Mouse (Mus musculus): ENCODE data around the gene Rad51b. TPM values are rescaled to one million over a fixed set of nuclear protein-coding genes. Genes with fewer than 3 reads are reported as not detected.

Gene Rad51b
- polyA plus RNA-seq, 1 experiment from 2014 or later, result 6.6 TPM

DNA sequence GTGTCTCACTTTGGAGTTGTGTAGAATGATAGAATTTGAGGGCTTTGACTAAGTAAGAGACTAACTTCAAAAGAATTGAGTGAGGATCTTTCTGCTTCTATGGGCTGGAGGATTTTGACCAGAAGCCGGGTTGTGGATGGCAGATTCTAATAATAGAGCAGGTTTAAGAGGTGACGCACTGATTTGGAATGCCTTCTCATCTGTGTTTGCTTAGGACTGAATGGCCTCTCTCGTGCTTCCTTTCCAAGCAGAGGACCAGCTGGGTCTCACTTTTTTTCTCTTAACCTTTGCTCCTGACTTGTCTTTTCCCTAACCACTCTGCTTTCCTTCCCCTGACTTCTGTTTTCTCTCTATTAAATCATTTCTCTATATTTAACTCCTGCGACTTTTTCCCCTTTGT lies 301.4 kb downstream of the Rad51b start:
- H3K4me3 ChIP-seq, result no peak overlapping the region
- H3K27me3 ChIP-seq (ENCODE audit: insufficient read depth, poor library complexity, severe bottlenecking), result no peaks in the 10 kb centered on the region
- WGBS, result 62% methylated on average over 4 of the region's 4 CpGs
- no peaks in the 10 kb centered on the region for H3K36me3 ChIP-seq
- H3K27ac ChIP-seq, result no peak overlapping the region
- peaks cover 18% of the 10 kb centered on the region for H3K4me1 ChIP-seq (replicated peaks)
- no peaks in the 10 kb centered on the region for H3K9me3 ChIP-seq
- DNase-seq (ENCODE audit: low spot score), result no peak

DNA sequence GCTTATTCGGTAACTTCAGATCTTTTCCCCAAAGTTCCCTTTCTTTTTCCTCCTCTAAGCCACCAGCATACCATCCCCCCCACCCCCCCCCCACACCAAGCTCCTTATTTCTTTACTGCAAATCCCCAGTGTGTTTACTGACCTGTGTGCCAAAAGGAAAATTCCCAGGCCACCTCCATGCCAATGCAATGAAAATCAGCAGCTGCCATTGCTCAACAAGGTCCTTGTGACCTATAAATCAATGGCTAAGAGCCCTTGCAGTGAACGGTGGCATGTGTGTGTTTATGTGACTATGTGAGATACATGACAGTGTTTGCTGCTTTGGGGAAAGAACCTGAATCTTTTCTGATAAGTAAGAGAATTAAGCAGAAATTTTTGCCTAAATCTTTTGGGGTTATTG lies 301.8 kb downstream of the Rad51b start:
- DNase-seq (ENCODE audit: low spot score), result no peak
- no peaks in the 10 kb centered on the region for H3K36me3 ChIP-seq
- no peak overlapping the region for H3K27ac ChIP-seq
- H3K4me3 ChIP-seq, result no peak overlapping the region
- WGBS, result 78% methylated on average over 2 of the region's 2 CpGs
- no peaks in the 10 kb centered on the region for H3K9me3 ChIP-seq
- H3K27me3 ChIP-seq (ENCODE audit: insufficient read depth, poor library complexity, severe bottlenecking), result no peaks in the 10 kb centered on the region
- peaks cover 18% of the 10 kb centered on the region for H3K4me1 ChIP-seq (replicated peaks)

DNA sequence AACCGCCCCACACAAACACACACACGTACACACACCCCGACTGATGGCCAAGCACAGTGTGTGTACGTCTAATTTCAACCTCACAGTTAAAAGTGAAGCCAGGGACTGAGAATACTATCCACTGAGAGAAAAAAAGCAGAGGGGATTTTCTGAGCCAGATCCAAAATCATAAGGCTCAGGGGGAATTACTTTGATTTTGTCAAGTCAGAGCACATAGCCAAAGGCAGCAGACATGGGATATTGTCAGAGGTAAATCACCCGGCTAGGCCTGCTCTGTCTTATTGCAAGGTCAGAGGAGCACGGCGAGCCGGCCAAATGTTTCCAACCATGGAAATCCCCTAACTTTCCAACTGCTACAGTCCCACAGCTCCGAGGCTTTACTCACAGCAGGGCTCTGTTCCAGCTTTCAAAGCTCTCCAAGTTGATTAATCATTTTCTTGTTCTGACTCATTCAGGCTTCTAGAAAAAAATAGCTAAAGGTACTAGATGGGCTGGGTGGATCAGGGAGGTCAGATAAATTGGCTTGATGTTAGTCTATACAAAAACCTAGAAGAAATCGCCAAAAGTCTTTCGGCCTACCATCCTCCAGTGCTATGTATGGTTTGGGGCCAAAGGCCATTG lies 303.2 kb downstream of the Rad51b start:
- Histone ChIP-seq H3K4me1 (replicated peaks) (peaks cover 18% of the 10 kb centered on the region), H3K27ac (no peak overlapping the region), H3K27me3 (ENCODE audit: insufficient read depth, poor library complexity, severe bottlenecking) (peaks cover 5% of the 10 kb centered on the region), H3K4me3 (no peak overlapping the region), H3K36me3 (no peaks in the 10 kb centered on the region), H3K9me3 (no peaks in the 10 kb centered on the region)
- DNase-seq (ENCODE audit: low spot score), result no peak
- WGBS, result 48% methylated on average over 11 of the region's 11 CpGs

DNA sequence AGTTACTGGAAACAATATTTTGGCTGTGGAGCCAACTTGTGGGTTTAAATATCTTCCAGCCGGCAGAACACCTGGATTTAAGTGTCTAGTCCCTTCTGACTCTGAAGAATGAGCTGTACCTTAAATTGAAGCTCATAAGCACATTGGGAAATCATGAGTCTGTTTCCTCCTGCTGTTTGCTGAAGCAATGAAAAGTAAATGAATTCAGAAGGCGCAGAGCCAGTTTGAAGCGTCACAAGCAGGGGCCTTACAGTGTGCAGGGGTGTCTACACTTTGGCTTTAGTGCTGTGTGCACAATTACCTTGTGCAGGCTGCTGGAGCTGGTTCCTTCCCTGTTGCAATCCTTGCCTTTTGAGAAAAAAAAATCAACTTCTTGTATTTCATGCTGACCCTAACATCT lies 305.6 kb downstream of the Rad51b start:
- DNase-seq (ENCODE audit: low spot score), result no peak
- no peak overlapping the region for H3K4me3 ChIP-seq
- no peaks in the 10 kb centered on the region for H3K9me3 ChIP-seq
- H3K36me3 ChIP-seq, result no peaks in the 10 kb centered on the region
- H3K27ac ChIP-seq, result no peak overlapping the region
- 86% methylated on average over 3 of the region's 3 CpGs for WGBS
- H3K4me1 ChIP-seq (replicated peaks), result peaks cover 18% of the 10 kb centered on the region
- peaks cover 14% of the 10 kb centered on the region for H3K27me3 ChIP-seq (ENCODE audit: insufficient read depth, poor library complexity, severe bottlenecking)

DNA sequence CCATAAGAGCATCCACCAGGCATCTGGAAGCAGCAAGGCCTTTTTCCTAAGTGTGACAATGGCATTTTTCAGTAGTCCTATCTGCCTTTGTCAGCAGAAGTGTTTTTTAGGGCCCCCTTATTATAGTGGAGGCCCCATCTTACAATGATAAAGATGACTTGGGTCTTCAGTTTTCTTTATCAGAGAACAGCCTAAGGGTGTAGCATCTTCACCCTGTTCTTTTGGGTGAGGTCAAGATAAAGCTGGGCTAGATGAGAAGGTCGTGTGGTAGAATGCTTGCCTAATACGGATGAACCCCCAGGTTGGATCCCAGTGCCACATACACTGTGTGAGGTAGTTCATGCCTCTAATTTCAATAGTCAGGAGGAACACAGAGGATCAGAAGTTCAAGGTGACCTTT lies 307.8 kb downstream of the Rad51b start:
- Histone ChIP-seq H3K27me3 (ENCODE audit: insufficient read depth, poor library complexity, severe bottlenecking) (peaks cover 14% of the 10 kb centered on the region), H3K27ac (no peak overlapping the region), H3K36me3 (no peaks in the 10 kb centered on the region), H3K4me1 (replicated peaks) (peaks cover 28% of the 10 kb centered on the region), H3K4me3 (no peak overlapping the region), H3K9me3 (no peaks in the 10 kb centered on the region)
- DNase-seq (ENCODE audit: low spot score), result no peak
- WGBS, result 90% methylated on average over 2 of the region's 2 CpGs

DNA sequence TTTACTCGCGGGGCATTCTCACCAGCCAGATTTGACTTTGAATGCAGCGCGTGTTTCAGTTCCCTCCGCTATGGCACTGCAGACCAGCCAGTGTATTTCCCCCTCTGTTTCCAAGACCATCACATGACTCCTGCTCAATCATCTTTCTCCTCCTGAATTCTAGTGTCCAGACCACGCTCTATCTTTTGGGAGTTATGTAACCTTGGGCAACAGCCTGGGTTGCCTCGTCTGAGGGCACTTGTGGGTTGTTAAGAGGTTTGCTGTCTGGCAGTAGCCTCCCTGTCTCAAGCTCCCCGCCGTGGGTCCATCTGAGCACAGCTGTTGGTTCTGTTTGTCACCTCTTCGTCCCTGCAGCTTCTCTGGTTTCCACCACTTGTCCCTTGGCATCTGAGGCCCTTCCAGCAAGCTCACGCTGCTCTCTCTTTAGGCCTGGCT lies 309.1 kb downstream of the Rad51b start:
- H3K27me3 ChIP-seq (ENCODE audit: insufficient read depth, poor library complexity, severe bottlenecking), result peaks cover 23% of the 10 kb centered on the region
- DNase-seq (ENCODE audit: low spot score), result no peak
- H3K4me1 ChIP-seq (replicated peaks), result peaks cover 31% of the 10 kb centered on the region
- H3K36me3 ChIP-seq, result no peaks in the 10 kb centered on the region
- H3K9me3 ChIP-seq, result no peaks in the 10 kb centered on the region
- no peak overlapping the region for H3K4me3 ChIP-seq
- 88% methylated on average over 11 of the region's 11 CpGs for WGBS
- H3K27ac ChIP-seq, result no peak overlapping the region

DNA sequence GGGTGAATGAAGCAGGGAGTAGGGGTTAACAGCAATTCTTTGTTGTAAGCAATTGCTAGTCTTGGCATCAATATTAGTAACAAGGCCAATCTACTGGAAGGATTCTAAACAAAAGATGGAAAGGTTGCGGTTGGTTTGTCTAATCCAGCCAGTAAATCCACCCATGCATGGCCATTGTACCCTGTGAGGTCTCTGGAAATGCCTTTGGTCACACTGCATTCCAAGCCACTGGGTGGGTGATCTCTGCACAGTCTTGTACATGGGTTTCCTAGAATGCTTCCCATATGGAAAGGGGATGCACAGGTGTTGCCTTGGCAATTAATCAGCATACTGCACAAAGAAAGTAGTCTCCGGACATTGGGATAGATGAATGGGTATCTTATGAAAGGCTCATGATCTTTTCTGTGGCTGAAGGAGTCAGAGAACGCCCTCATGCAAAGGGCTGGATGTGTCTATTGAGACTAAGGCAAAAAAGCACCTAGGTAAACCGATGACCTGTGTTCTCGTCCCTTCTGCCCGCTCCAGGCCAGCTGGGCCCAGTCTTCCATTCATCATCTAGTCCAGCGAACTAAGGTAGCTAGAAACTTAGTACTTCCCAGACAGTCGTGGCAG lies 312.4 kb downstream of the Rad51b start:
- peak overlapping the region; percentile 67 for H3K27ac ChIP-seq

DNA sequence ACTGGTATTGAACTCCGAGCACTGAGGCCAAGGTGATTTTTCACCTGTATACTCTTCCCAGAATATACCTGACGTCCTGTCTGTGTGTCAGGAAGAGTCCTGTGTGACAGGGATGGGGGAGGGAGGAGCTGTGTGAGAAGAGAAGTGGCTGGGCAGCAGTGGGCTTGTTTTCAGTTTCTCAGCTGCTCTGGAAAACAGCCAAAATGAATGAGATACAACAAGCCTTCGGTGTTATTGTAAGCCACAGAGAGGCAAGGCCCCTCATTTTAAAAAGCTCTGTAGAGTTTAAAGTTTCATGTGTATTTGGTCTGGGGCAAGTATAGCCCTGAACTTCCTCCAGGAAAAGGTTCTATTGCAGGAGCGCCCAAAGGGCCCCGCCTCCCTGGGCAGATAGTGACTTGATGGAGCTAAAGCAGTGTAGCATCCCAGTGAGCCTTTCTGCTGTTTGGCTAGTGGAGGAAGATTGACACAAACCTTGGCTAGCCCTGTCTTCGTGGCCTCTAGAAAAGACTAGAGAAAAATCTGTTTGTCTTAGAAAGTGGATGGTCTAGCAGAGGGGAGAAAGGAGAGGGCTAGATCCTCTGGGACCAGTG lies 313.5 kb downstream of the Rad51b start:
- DNase-seq (ENCODE audit: low spot score), result no peak
- 79% methylated on average over 6 of the region's 6 CpGs for WGBS
- Histone ChIP-seq H3K9me3 (no peaks in the 10 kb centered on the region), H3K27ac (peak overlapping the region; percentile 3), H3K27me3 (ENCODE audit: insufficient read depth, poor library complexity, severe bottlenecking) (peaks cover 30% of the 10 kb centered on the region), H3K36me3 (no peaks in the 10 kb centered on the region), H3K4me3 (no peak overlapping the region), H3K4me1 (replicated peaks) (peaks cover 53% of the 10 kb centered on the region)

More for the DNA sequence above, 312.4 kb downstream of the Rad51b start:
- DNase-seq (ENCODE audit: low spot score), result peak; percentile 67
- no peak overlapping the region for H3K4me3 ChIP-seq
- no peaks in the 10 kb centered on the region for H3K9me3 ChIP-seq
- H3K4me1 ChIP-seq (replicated peaks), result peaks cover 45% of the 10 kb centered on the region
- 45% methylated on average over 8 of the region's 8 CpGs for WGBS
- H3K36me3 ChIP-seq, result no peaks in the 10 kb centered on the region
- peaks cover 32% of the 10 kb centered on the region for H3K27me3 ChIP-seq (ENCODE audit: insufficient read depth, poor library complexity, severe bottlenecking)

DNA sequence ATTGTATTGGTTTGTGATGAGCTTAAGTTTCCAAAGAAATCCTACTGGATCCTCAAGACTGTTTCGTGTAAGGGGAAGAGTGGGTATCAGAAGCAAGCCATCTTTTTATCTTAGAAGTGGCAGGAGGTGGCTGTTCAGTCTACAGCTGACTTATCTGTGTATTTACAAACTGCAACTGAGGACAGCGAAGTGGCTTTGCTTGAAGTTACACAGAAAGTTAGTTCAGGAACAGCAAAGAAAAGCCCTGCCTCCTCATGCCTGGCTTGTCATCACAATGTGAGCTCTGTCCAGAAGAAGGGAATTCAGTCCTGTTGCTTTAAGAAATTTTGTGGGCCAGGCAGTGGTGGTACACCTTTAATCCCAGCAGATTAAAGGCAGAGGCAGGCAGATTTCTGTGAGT lies 314.6 kb downstream of the Rad51b start:
- DNase-seq (ENCODE audit: low spot score), result no peak
- no peaks in the 10 kb centered on the region for H3K36me3 ChIP-seq
- peaks cover 53% of the 10 kb centered on the region for H3K4me1 ChIP-seq (replicated peaks)
- WGBS, result 87% methylated on average over 2 of the region's 2 CpGs
- peak overlapping the region; percentile 84 for H3K27ac ChIP-seq
- no peak overlapping the region for H3K4me3 ChIP-seq
- H3K9me3 ChIP-seq, result no peaks in the 10 kb centered on the region
- H3K27me3 ChIP-seq (ENCODE audit: insufficient read depth, poor library complexity, severe bottlenecking), result peaks cover 22% of the 10 kb centered on the region

DNA sequence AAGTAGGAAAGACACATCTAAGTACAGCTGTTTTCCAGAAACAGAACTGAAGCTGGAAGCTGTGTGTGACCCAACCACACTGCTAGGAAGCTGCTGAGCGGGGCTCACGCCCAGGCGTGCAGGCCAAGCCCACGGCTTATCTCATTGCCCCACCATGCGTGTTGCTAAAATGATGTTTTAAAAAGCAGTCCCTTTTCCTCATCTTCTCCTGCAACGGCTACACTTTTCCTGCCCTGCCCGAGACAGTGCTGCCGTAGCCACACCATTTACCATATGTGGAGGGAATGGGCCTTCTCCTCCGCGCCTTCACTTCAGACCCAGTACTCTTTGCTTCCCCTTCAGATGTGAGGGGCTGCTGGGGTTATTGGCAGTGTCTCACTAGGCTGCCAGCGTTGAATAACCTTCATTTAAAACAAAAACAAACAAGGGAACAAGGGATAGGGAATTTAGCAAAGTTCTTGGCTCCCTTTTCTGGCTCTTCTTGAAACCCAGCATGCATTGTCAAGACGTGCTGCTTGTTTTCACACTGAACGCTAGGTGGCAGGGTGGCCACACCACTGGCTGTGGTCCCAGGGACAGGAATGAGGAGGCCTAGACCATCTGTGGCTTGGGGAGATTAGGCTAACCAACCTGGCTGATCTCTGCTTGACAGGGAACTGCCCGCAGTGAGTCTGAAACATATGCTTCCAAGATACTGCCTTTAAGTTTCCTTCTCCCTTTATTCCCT lies 315.4 kb downstream of the Rad51b start:
- Histone ChIP-seq H3K27ac (peak overlapping the region; percentile 84), H3K9me3 (no peaks in the 10 kb centered on the region), H3K27me3 (ENCODE audit: insufficient read depth, poor library complexity, severe bottlenecking) (peaks cover 21% of the 10 kb centered on the region), H3K4me3 (no peak overlapping the region), H3K4me1 (replicated peaks) (peaks cover 53% of the 10 kb centered on the region), H3K36me3 (no peaks in the 10 kb centered on the region)
- peak; percentile 86 for DNase-seq (ENCODE audit: low spot score)
- 52% methylated on average over 14 of the region's 14 CpGs for WGBS

DNA sequence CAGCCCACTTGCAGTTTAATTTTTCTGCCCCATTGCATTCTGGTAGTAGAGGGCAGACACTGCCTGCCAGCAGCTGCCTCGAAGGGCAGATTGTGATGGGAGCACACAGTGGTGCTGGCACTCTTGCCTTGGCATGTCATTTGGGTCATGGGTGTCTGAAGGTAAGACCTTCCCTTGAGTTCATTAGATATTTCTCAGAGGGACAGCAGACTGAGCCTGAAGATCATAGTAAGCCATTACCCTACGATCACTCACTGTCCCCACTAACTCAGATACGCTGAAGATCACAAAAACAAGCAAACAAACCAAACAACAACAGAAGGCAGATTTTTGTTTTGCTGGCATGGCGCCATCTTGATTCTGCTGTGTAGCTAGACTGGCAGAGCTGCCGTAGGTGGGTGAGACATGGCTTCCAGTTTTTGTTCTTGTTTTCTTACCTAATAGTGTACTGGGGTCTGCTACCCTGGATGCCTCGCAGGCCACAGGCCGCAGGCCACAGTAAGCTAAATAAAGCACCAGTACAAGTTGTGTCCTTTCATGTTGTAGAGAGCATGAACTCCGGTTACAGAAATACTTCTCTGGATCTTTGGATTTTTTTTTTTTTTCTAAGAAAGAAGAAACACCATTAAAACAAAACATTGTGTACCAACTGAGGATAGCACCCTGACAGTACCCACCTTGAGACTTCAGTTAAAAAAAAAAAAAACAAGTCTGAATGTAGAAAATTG lies 316.1 kb downstream of the Rad51b start:
- Histone ChIP-seq H3K27ac (peak overlapping the region; percentile 84), H3K4me1 (replicated peaks) (peaks cover 52% of the 10 kb centered on the region), H3K36me3 (no peaks in the 10 kb centered on the region), H3K4me3 (no peak overlapping the region), H3K9me3 (no peaks in the 10 kb centered on the region), H3K27me3 (ENCODE audit: insufficient read depth, poor library complexity, severe bottlenecking) (peaks cover 21% of the 10 kb centered on the region)
- 87% methylated on average over 8 of the region's 8 CpGs for WGBS
- DNase-seq (ENCODE audit: low spot score), result no peak

DNA sequence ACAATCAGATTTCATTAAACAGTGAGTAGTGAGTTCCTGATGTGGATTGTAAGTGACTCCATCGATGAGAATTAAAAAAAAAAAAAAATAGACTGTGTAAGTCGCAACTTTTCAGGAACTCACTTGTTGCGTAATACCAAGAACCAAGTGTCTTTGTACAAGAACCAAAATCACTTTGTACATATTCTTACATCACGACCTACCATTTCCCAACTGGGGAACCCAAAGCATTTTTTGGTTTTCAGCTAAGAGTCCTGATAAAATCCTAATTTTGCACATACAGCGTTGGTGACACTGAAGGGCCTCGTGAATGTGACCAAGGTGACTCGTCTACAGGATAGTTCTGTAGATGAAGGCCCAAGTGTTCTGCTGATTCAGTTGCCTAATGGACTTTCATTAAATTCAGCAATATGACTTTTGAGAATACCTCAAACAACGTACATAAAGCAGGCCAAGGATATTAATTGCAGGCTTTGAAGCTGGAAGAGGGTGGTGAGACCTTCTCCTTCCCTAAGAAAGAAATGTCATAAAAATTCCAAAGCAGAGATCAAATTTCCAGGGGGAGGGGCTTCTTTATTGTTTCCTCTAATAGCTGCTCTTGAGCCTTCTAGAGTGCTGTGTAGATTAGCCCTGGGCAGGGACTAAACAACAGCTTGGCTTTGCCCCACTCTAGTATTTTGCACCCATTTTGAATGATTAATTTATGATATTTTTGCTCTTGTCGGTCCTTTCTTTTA lies 316.9 kb downstream of the Rad51b start:
- no peak overlapping the region for H3K4me3 ChIP-seq
- H3K27ac ChIP-seq, result peak overlapping the region; percentile 84
- no peaks in the 10 kb centered on the region for H3K9me3 ChIP-seq
- peaks cover 21% of the 10 kb centered on the region for H3K27me3 ChIP-seq (ENCODE audit: insufficient read depth, poor library complexity, severe bottlenecking)
- H3K36me3 ChIP-seq, result no peaks in the 10 kb centered on the region
- H3K4me1 ChIP-seq (replicated peaks), result peaks cover 44% of the 10 kb centered on the region
- whole genome bisulfite sequencing, result 89% methylated on average over 9 of the region's 9 CpGs
- no peak for DNase-seq (ENCODE audit: low spot score)
